Mouse (Mus musculus) heart, adult 2 months (tissue): ENCODE measurements around the gene Slc22a3. TPM values are rescaled to one million over a fixed set of nuclear protein-coding genes. Genes with fewer than 3 reads are reported as not detected.

Experiments used
- DNase-seq, 2 experiments: peaks; one replicate each; pipeline ENCODE4 v3.0.0; 2021
- H3K27ac ChIP-seq: fragments of 200-600 bp; 2 replicates; pipeline ENCODE4 v1.8.1; 2022
- H3K27me3 ChIP-seq: fragments of 200-500 bp; 2 replicates; pipeline ENCODE4 v1.6.1; 2012; ENCODE audit warnings: mild to moderate bottlenecking, low read length, inconsistent platforms, mixed read lengths; ENCODE audit not compliant: control insufficient read depth, insufficient read depth
- H3K36me3 ChIP-seq: fragments of 200-500 bp; 2 replicates; pipeline ENCODE4 v1.6.1; 2012; ENCODE audit warnings: low read length, inconsistent platforms; ENCODE audit not compliant: control insufficient read depth, insufficient read depth
- H3K4me1 ChIP-seq: fragments of 200-500 bp; 2 replicates; pipeline ENCODE4 v1.6.1; 2011; ENCODE audit warnings: low read length; ENCODE audit not compliant: control insufficient read depth, insufficient read depth
- H3K4me3 ChIP-seq: fragments of 200-600 bp; 2 replicates; pipeline ENCODE4 v1.8.1; 2022
- H3K79me2 ChIP-seq: fragments of 200-500 bp; replicated peaks from 2 replicates; pipeline ENCODE4 v1.6.1; 2012; ENCODE audit warnings: mild to moderate bottlenecking, inconsistent platforms, low read length, moderate library complexity, mixed read lengths; ENCODE audit not compliant: control insufficient read depth, insufficient read depth
- H3K9ac ChIP-seq: fragments of 200-500 bp; 2 replicates; pipeline ENCODE4 v1.6.1; 2012; ENCODE audit warnings: low read depth, mild to moderate bottlenecking, control low read depth, inconsistent platforms, low read length, mixed read lengths
- CTCF ChIP-seq: fragments of 200-600 bp; IDR thresholded peaks from 2 replicates; pipeline ENCODE4 v1.8.1; 2022; ENCODE audit warnings: antibody characterized with exemption, mild to moderate bottlenecking, moderate library complexity
- EP300 ChIP-seq: fragments of 200-500 bp; IDR thresholded peaks from 2 replicates; pipeline ENCODE4 v1.6.1; 2011; ENCODE audit warnings: low read depth, low read length, control low read depth; ENCODE audit not compliant: insufficient read depth
- POLR2A ChIP-seq: fragments of 200-500 bp; IDR thresholded peaks from 2 replicates; pipeline ENCODE4 v1.6.1; 2011; ENCODE audit warnings: mild to moderate bottlenecking, low read depth, low read length, control low read depth; ENCODE audit not compliant: insufficient read depth
- WGBS: fragments of 180-500 bp; shearing (Covaris S2); methylation state at CpG from one replicate; pipeline ENCODE4 v1.1.7; 2018; 5-methylcytosine and 5-hydroxymethylcytosine counted together
- intact Hi-C: fragments of 180-260 bp; cut with DNase I; formaldehyde crosslinking; loops from one replicate; pipeline ENCODE4 v1.15.1; 2025
- polyA plus RNA-seq: library from polyadenylated mRNA; depleted of rRNA; stranded (reverse); fragments of >200 nt; gene quantifications from 2 replicates; pipeline ENCODE4 v1.2.3, GENCODE M21; 2012
- total RNA-seq, 2 experiments: library from RNA; stranded (reverse); gene quantifications; 2 replicates each; pipeline ENCODE4 v1.2.3; 2021

The Slc22a3 gene
- total and polyA plus RNA-seq, 3 experiments, result 5.6 to 11.3 (median 9.3) TPM

DNA sequence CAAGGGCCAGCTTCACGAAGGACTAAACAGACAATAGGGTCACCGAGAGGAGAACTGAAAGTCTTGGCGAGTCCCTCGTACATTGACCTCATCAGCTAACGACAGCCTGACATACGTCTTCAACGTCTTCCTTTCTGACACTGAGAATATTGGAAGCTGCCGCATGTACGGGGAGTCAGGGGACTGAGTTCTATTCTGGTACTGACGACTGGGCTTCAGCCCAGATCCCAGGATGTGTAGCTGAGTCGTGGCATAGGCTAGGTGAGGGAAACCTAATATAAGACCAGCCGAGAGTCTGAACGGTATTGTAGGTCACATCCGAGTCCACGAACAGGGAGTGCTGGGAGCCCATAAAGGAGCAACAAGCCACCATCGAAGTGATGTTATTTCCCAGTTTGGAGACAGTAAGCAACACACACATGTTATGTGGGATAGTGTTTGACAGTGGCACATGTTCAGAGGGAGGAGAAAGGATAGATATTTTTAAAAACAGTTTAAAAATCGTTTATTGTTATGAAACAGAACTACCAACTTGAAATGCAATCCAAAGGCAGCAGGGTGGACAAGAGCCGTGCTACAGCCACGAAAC, 87.9 kb downstream of the Slc22a3 start:
- DNase-seq, result peak in 1 of 2 experiments; percentile 25
- intact Hi-C loops, result loop anchor here (5.0 to 10.0 kb wide), 2 partner anchors 445 to 578 kb away; partner anchors contain the start of gene Mas1
- Histone ChIP-seq H3K36me3 (no peaks in the 10 kb centered on the region), H3K27me3 (no peaks in the 10 kb centered on the region), H3K4me3 (no peak overlapping the region), H3K79me2 (no peaks in the 10 kb centered on the region), H3K4me1 (peaks cover 5% of the 10 kb centered on the region), H3K9ac (no peak overlapping the region; the same call in 1 of the 2 replicates), H3K27ac (no peak overlapping the region; the same call in 1 of the 2 replicates)
- TF ChIP-seq CTCF (no peak), EP300 (no peak), POLR2A (no peak)
- 38% methylated on average over 19 of the region's 19 CpGs for WGBS

GRCm38 (mm10) chr17:12416250-12416895, 91.1 kb downstream of the Slc22a3 start:
- TF ChIP-seq CTCF, result peak; percentile 83
- TF ChIP-seq EP300, result peak; percentile 75; the same call in 1 of the 2 replicates
- TF ChIP-seq POLR2A, result no peak
- peak; percentile 74 to 85 for DNase-seq
- no peaks in the 10 kb centered on the region for H3K79me2 ChIP-seq
- H3K36me3 ChIP-seq, result no peaks in the 10 kb centered on the region
- no peak overlapping the region for H3K27ac ChIP-seq
- no peaks in the 10 kb centered on the region for H3K27me3 ChIP-seq
- intact Hi-C loops, result loop anchor here (1.0 to 10.0 kb wide), 6 partner anchors 38 to 581 kb away; partner anchors contain the start of gene Mas1
- H3K4me1 ChIP-seq, result peaks cover 8% of the 10 kb centered on the region
- H3K9ac ChIP-seq, result no peak overlapping the region
- H3K4me3 ChIP-seq, result no peak overlapping the region
- 37% methylated on average over 6 of the region's 6 CpGs for WGBS

GRCm38 (mm10) chr17:12415741-12416140, 91.8 kb downstream of the Slc22a3 start:
- WGBS, result 58% methylated on average over 5 of the region's 5 CpGs
- Histone ChIP-seq H3K79me2 (no peaks in the 10 kb centered on the region), H3K27me3 (no peaks in the 10 kb centered on the region), H3K27ac (peak overlapping the region; percentile 49; the same call in 1 of the 2 replicates), H3K4me3 (no peak overlapping the region), H3K4me1 (peaks cover 8% of the 10 kb centered on the region), H3K36me3 (no peaks in the 10 kb centered on the region), H3K9ac (no peak overlapping the region)
- no peak for DNase-seq
- intact Hi-C loops, result loop anchor here (1.0 to 10.0 kb wide), 6 partner anchors 39 to 582 kb away; partner anchors contain the start of gene Mas1
- no peak for TF ChIP-seq EP300
- no peak for TF ChIP-seq CTCF
- no peak for TF ChIP-seq POLR2A

DNA sequence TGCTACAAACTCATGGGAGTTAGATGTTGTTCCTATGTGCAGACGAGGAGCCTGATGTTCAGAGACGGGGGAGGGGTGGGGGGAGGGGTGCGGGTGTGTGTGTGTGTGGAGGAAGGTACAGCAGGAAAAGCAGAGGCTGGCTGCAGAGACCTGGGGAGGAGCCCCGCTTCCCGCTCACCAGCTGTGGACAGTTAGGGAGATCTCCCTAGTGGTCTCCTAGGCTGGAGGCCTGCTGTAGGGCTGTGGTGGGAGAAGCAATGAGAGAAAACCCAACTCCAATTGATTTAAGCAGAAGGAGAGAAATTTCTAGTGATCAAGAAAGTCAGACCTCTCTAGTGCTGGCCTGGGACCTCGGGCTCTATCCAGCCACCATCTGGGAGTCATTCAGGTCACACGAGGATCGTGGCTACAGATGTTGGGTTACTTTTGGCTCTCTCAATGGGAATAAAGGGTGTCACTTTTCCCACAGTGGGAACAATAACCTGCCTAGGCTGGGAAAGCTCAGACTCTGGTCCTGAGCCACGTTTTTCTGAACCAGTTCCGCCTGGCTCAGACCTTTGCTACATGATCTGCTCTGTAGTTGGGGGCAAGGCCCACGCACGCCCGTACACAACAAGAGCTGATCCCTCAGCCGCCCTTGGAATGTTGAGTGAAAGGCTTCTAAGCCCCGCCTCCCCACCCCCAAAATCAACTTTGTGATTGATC, 92.3 kb downstream of the Slc22a3 start:
- no peak overlapping the region for H3K4me3 ChIP-seq
- H3K9ac ChIP-seq, result no peak overlapping the region
- no peaks in the 10 kb centered on the region for H3K79me2 ChIP-seq
- no peak for TF ChIP-seq CTCF
- TF ChIP-seq EP300, result no peak
- TF ChIP-seq POLR2A, result no peak
- peaks cover 8% of the 10 kb centered on the region for H3K4me1 ChIP-seq
- no peaks in the 10 kb centered on the region for H3K36me3 ChIP-seq
- intact Hi-C loops, result loop anchor here (5.0 to 10.0 kb wide), 2 partner anchors 450 to 582 kb away; partner anchors contain the start of gene Mas1
- 42% methylated on average over 15 of the region's 15 CpGs for WGBS
- DNase-seq, result peak in 1 of 2 experiments; percentile 39
- no peaks in the 10 kb centered on the region for H3K27me3 ChIP-seq
- H3K27ac ChIP-seq, result peak overlapping the region; percentile 49

- no peak for TF ChIP-seq CTCF
- no peak for TF ChIP-seq POLR2A
- TF ChIP-seq EP300, result no peak
- Histone ChIP-seq H3K79me2 (no peaks in the 10 kb centered on the region), H3K36me3 (no peaks in the 10 kb centered on the region), H3K27me3 (no peaks in the 10 kb centered on the region), H3K4me3 (no peak overlapping the region), H3K27ac (no peak overlapping the region), H3K9ac (no peak overlapping the region), H3K4me1 (peaks cover 4% of the 10 kb centered on the region)
- DNase-seq, result no peak
- WGBS, result 75% methylated on average over 3 of the region's 3 CpGs
- intact Hi-C loops, result loop anchor here (10.0 kb wide), 1 partner anchor 452 kb away; the partner anchor contains the start of gene Mas1
These were observed 94.6 kb downstream of the Slc22a3 start for GRCm38 (mm10) chr17:12412891-12413237.
